Comparison of ENCODE assay signal across 9 mouse cellular contexts in the genomic region with DNA sequence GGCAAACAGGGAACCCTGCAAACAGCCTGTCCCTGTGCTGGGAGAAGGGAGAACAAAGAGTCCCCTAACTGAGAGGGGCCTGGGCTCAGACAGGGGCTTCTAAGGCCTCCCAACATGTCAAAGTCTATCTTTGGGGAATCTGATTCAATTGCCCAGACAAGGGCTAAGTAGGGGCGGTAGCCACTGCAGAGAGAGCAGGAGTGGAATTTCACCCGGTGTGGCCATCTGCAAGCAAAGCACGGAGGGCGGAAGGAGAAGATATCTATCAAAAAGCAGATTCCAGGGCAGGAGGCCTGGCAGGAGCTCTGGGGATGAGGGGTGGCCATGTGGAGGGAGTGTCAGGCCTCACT. TPM values are rescaled to one million over a fixed set of nuclear protein-coding genes. Genes with fewer than 3 reads are reported as not detected.
A peak's percentile ranks its signal among the peaks of the same experiment; 100 is the strongest.
DNase-seq lines count a peak whose midpoint lies in the region; ATAC-seq and TF ChIP-seq lines count a peak whose summit lies in the region.
"Had no signal": no experiment of that assay in that cellular context is flagged by ENCODE, and none has a peak within 500 bp of the region (broad histone marks: within the 10 kb centered on the region; RNA-seq: fewer than 3 reads in every experiment).

No protein-coding gene starts in this region.

- no peaks in the 10 kb centered on the region for H3K27me3 ChIP-seq in forebrain, embryonic 15.5 days
- H3K27me3 ChIP-seq in neural tube, embryonic 14.5 days (ENCODE audit: control insufficient read depth, insufficient read depth, low read length): no peaks in the 10 kb centered on the region

- no peaks in the 10 kb centered on the region for H3K4me1 ChIP-seq in forebrain, embryonic 15.5 days
- no peaks in the 10 kb centered on the region for H3K4me1 ChIP-seq in neural tube, embryonic 14.5 days (ENCODE audit: control insufficient read depth, insufficient read depth, low read length)

- no peaks in the 10 kb centered on the region for H3K9me3 ChIP-seq in forebrain, embryonic 15.5 days
- no peaks in the 10 kb centered on the region for H3K9me3 ChIP-seq in neural tube, embryonic 14.5 days (ENCODE audit: control insufficient read depth, low read length)

- H3K4me3 ChIP-seq in layer of hippocampus, adult 2 months: no peak overlapping the region
- no peak overlapping the region for H3K4me3 ChIP-seq in forebrain, embryonic 15.5 days
- no peak overlapping the region for H3K4me3 ChIP-seq in neural tube, embryonic 14.5 days (ENCODE audit: low read depth, low read length)
- no peak overlapping the region for H3K4me3 ChIP-seq in left cerebral cortex, adult 2 months
- H3K4me3 ChIP-seq: myocyte had no signal

- DNase-seq in layer of hippocampus, adult 2 months (ENCODE audit: low spot score in 2 of 2): no peak
- no peak for DNase-seq in layer of hippocampus, adult 18-20 months (ENCODE audit: low spot score in 2 of 2)
- peak; percentile 60 for DNase-seq in kidney, postnatal 10 days
- no peak for DNase-seq in T-cell, adult 2 months (ENCODE audit: low spot score)
- no peak for DNase-seq in left cerebral cortex, adult 2 months (ENCODE audit: extremely low spot score in 1 of 2, low spot score in 2 of 2)
- no peak for DNase-seq in left cerebral cortex, adult 11 months (ENCODE audit: low spot score)

- no peak overlapping the region for H3K4me2 ChIP-seq in forebrain, embryonic 15.5 days (replicated peaks)
- no peak overlapping the region for H3K4me2 ChIP-seq in neural tube, embryonic 14.5 days (ENCODE audit: low read depth, low read length)

- peak overlapping the region; percentile 32; the same call in 1 of the 2 replicates for H3K27ac ChIP-seq in layer of hippocampus, adult 2 months
- H3K27ac ChIP-seq in forebrain, embryonic 15.5 days (replicated peaks): peak overlapping the region; percentile 39
- H3K27ac ChIP-seq in neural tube, embryonic 14.5 days (ENCODE audit: low read depth, low read length): peak overlapping the region; percentile 64
- H3K27ac ChIP-seq in left cerebral cortex, adult 2 months: no peak overlapping the region

- H3K9ac ChIP-seq in forebrain, embryonic 15.5 days (replicated peaks): no peak overlapping the region
- H3K9ac ChIP-seq in neural tube, embryonic 14.5 days (replicated peaks; ENCODE audit: low read depth, low read length): 0 out of 2 replicates have a peak overlapping the region, but pooled peaks have one; percentile 3

- WGBS in forebrain, embryonic 15.5 days: 59% methylated on average over 4 of the region's 4 CpGs
- WGBS in neural tube, embryonic 14.5 days: 39% methylated on average over 4 of the region's 4 CpGs

- no peak for TF ChIP-seq CTCF in layer of hippocampus, adult 2 months (conservative IDR thresholded peaks at IDR 0.05)
- no peak for TF ChIP-seq CTCF in left cerebral cortex, adult 2 months (IDR thresholded peaks at IDR 0.05)

- ATAC-seq in forebrain, embryonic 15.5 days (replicated peaks): no peak
- ATAC-seq in neural tube, embryonic 14.5 days (ENCODE audit: low read depth): no peak

- intact Hi-C loops in left cerebral cortex, adult 2 months (cut with DNase I): no loop called here

- no peaks in the 10 kb centered on the region for H3K36me3 ChIP-seq in forebrain, embryonic 15.5 days
- H3K36me3 ChIP-seq in neural tube, embryonic 14.5 days (ENCODE audit: control insufficient read depth, insufficient read depth, low read length): no peaks in the 10 kb centered on the region

RNA-seq across cellular contexts. Expression of gene Tex44, which starts 38.7 kb away (rescaled TPM):
- not detected for total RNA-seq in layer of hippocampus, adult 2 months (2021)
- not detected for total RNA-seq in layer of hippocampus, adult 18-20 months (2021)
- polyA plus RNA-seq in forebrain, embryonic 15.5 days (2015; fragmentation: Nextera tagmentation; extraction: Ambion mirVana): not detected in 2 replicates
- not detected in 2 replicates for polyA plus RNA-seq in neural tube, embryonic 14.5 days (2014; fragmentation: Nextera tagmentation; extraction: Ambion mirVana)
- not detected for total RNA-seq in left cerebral cortex, adult 2 months (2021)
- polyA plus RNA-seq: myocyte had no signal

RNA-seq across cellular contexts. Expression of gene Nmur1, which starts 38.8 kb away (rescaled TPM):
- not detected for total RNA-seq in layer of hippocampus, adult 2 months (2021)
- not detected for total RNA-seq in layer of hippocampus, adult 18-20 months (2021)
- 0.18 TPM in 1 of 2 replicates, not detected in the other for polyA plus RNA-seq in forebrain, embryonic 15.5 days (2015; fragmentation: Nextera tagmentation; extraction: Ambion mirVana)
- polyA plus RNA-seq in neural tube, embryonic 14.5 days (2014; fragmentation: Nextera tagmentation; extraction: Ambion mirVana): not detected in 2 replicates
- total RNA-seq in left cerebral cortex, adult 2 months (2021): not detected
- polyA plus RNA-seq: myocyte had no signal
